Mouse (Mus musculus) midbrain, embryonic 16.5 days (tissue): ENCODE data around the gene Eif2s2. TPM values are rescaled to one million over a fixed set of nuclear protein-coding genes. Genes with fewer than 3 reads are reported as not detected.
"Not testable (repeated sequence)": the region's sequence is repeated elsewhere in the genome, so short reads cannot be mapped to it uniquely, and the experiment has no call there.

Experiments
- ATAC-seq: fragments of 200-750 bp; cut with Nextera tagmentation; 2 replicates; pipeline ENCODE4 v1.8.0; 2017; ENCODE audit warnings: moderate TSS enrichment
- H3K27ac ChIP-seq: fragments of 300-500 bp; sonication (generic); 2 replicates; pipeline ENCODE4 v1.5.1; 2014; ENCODE audit warnings: mild to moderate bottlenecking, low read length, mixed read lengths
- H3K27me3 ChIP-seq: fragments of 300-500 bp; sonication (generic); 2 replicates; pipeline ENCODE4 v1.6.1; 2014; ENCODE audit warnings: low read depth, low read length, mixed read lengths; ENCODE audit not compliant: control insufficient read depth, insufficient read depth
- H3K36me3 ChIP-seq: fragments of 300-500 bp; sonication (generic); 2 replicates; pipeline ENCODE4 v1.6.1; 2014; ENCODE audit warnings: mild to moderate bottlenecking, low read length, moderate library complexity, mixed read lengths; ENCODE audit not compliant: control insufficient read depth, insufficient read depth
- H3K4me1 ChIP-seq: fragments of 300-500 bp; sonication (generic); 2 replicates; pipeline ENCODE4 v1.6.1; 2014; ENCODE audit warnings: mild to moderate bottlenecking, low read length, mixed read lengths; ENCODE audit not compliant: control insufficient read depth, insufficient read depth
- H3K4me2 ChIP-seq: fragments of 300-500 bp; sonication (generic); 2 replicates; pipeline ENCODE4 v1.6.1; 2014; ENCODE audit warnings: mild to moderate bottlenecking, low read length, mixed read lengths
- H3K4me3 ChIP-seq: fragments of 300-500 bp; sonication (generic); 2 replicates; pipeline ENCODE4 v1.5.1; 2014; ENCODE audit warnings: low read depth, mild to moderate bottlenecking, low read length, moderate library complexity, mixed read lengths
- H3K9ac ChIP-seq: fragments of 300-500 bp; sonication (generic); 2 replicates; pipeline ENCODE4 v1.6.1; 2014; ENCODE audit warnings: low read depth, low read length, mixed read lengths
- H3K9me3 ChIP-seq: fragments of 300-500 bp; sonication (generic); replicated peaks from 2 replicates; pipeline ENCODE4 v1.6.1; 2014; ENCODE audit warnings: mild to moderate bottlenecking, low read length, mixed read lengths; ENCODE audit not compliant: control insufficient read depth, poor library complexity, severe bottlenecking
- WGBS: fragments of 180-500 bp; shearing (Covaris S2); extraction: QIAGEN DNeasy Blood & Tissue Kit; methylation state at CpG from one replicate; pipeline ENCODE4 v1.1.7; 2014; 5-methylcytosine and 5-hydroxymethylcytosine counted together
- polyA plus RNA-seq: library from polyadenylated mRNA; unstranded; fragments of >200 nt; fragmentation: Nextera tagmentation; extraction: Ambion mirVana; gene quantifications from 2 replicates; pipeline ENCODE4 v1.2.1, GENCODE M21; 2015

Eif2s2 gene
- polyA plus RNA-seq, 1 experiment from 2014 or later = 72.3 TPM

- Histone ChIP-seq H3K9ac (no peak overlapping the region), H3K27ac (no peak overlapping the region), H3K27me3 (no peaks in the 10 kb centered on the region), H3K9me3 (no peaks in the 10 kb centered on the region), H3K4me3 (no peak overlapping the region), H3K36me3 (no peaks in the 10 kb centered on the region), H3K4me1 (no peaks in the 10 kb centered on the region), H3K4me2 (no peak overlapping the region)
- 93% methylated on average over 3 of the region's 3 CpGs for WGBS
- no peak for ATAC-seq
These were observed 9.4 kb upstream of the Eif2s2 start for GRCm38 (mm10) chr2:154902111-154902510.

- H3K9me3 ChIP-seq, ATAC-seq, H3K4me2 ChIP-seq, H3K27ac ChIP-seq, H3K27me3 ChIP-seq, H3K9ac ChIP-seq, H3K36me3 ChIP-seq, H3K4me3 ChIP-seq, H3K4me1 ChIP-seq: not testable (repeated sequence)
- 87% methylated on average over 4 of the region's 4 CpGs for WGBS
These were observed 6.7 kb upstream of the Eif2s2 start for GRCm38 (mm10) chr2:154899412-154899811.

GRCm38 (mm10) chr2:154899004-154899403, 6.3 kb upstream of the Eif2s2 start:
- H3K9ac ChIP-seq, H3K4me3 ChIP-seq, H3K27ac ChIP-seq, H3K36me3 ChIP-seq, H3K9me3 ChIP-seq, H3K27me3 ChIP-seq, H3K4me2 ChIP-seq, H3K4me1 ChIP-seq, ATAC-seq: not testable (repeated sequence)
- 91% methylated on average over 7 of the region's 8 CpGs for WGBS

GRCm38 (mm10) chr2:154893548-154893947, 813 bp upstream of the Eif2s2 start:
- H3K4me2 ChIP-seq = no peak overlapping the region
- no peak overlapping the region for H3K9ac ChIP-seq
- no peaks in the 10 kb centered on the region for H3K27me3 ChIP-seq
- no peak for ATAC-seq
- peaks cover 18% of the 10 kb centered on the region for H3K4me1 ChIP-seq
- H3K36me3 ChIP-seq = no peaks in the 10 kb centered on the region
- 65% methylated on average over 4 of the region's 4 CpGs for WGBS
- H3K9me3 ChIP-seq = no peaks in the 10 kb centered on the region
- no peak overlapping the region for H3K27ac ChIP-seq
- H3K4me3 ChIP-seq = no peak overlapping the region

GRCm38 (mm10) chr2:154893045-154893385, 280 bp upstream of the Eif2s2 start:
- peak; percentile 44 for ATAC-seq
- 0 out of 2 replicates have a peak overlapping the region, but pooled peaks have one; percentile 1 for H3K9ac ChIP-seq
- no peaks in the 10 kb centered on the region for H3K36me3 ChIP-seq
- peak overlapping the region; percentile 72 for H3K4me3 ChIP-seq
- peaks cover 18% of the 10 kb centered on the region for H3K4me1 ChIP-seq
- H3K9me3 ChIP-seq = no peaks in the 10 kb centered on the region
- peak overlapping the region; percentile 51 for H3K4me2 ChIP-seq
- H3K27ac ChIP-seq = no peak overlapping the region
- H3K27me3 ChIP-seq = no peaks in the 10 kb centered on the region
- WGBS = 11% methylated on average over 12 of the region's 12 CpGs

- Histone ChIP-seq H3K9ac (peak overlapping the region; percentile 84), H3K4me2 (peak overlapping the region; percentile 91), H3K27ac (no peak overlapping the region), H3K36me3 (peaks cover 6% of the 10 kb centered on the region; the same call in 1 of the 2 replicates), H3K9me3 (no peaks in the 10 kb centered on the region), H3K27me3 (no peaks in the 10 kb centered on the region), H3K4me3 (peak overlapping the region; percentile 72), H3K4me1 (peaks cover 18% of the 10 kb centered on the region)
- no peak for ATAC-seq
- 9% methylated on average over 2 of the region's 2 CpGs for WGBS
These were observed 1.1 kb downstream of the Eif2s2 start for GRCm38 (mm10) chr2:154891585-154891984.

- no peak for ATAC-seq
- H3K36me3 ChIP-seq = peaks cover 18% of the 10 kb centered on the region; the same call in 1 of the 2 replicates
- no peak overlapping the region for H3K4me2 ChIP-seq
- H3K4me1 ChIP-seq = no peaks in the 10 kb centered on the region
- no peak overlapping the region for H3K27ac ChIP-seq
- H3K9me3 ChIP-seq = no peaks in the 10 kb centered on the region
- no peak overlapping the region for H3K9ac ChIP-seq
- 85% methylated on average over 2 of the region's 2 CpGs for WGBS
- no peaks in the 10 kb centered on the region for H3K27me3 ChIP-seq
- no peak overlapping the region for H3K4me3 ChIP-seq
These were observed 16.1 kb downstream of the Eif2s2 start for GRCm38 (mm10) chr2:154876621-154877020.

- Histone ChIP-seq H3K4me2 (no peak overlapping the region), H3K36me3 (peaks cover 28% of the 10 kb centered on the region), H3K9me3 (no peaks in the 10 kb centered on the region), H3K27ac (no peak overlapping the region), H3K4me3 (no peak overlapping the region), H3K4me1 (no peaks in the 10 kb centered on the region), H3K27me3 (no peaks in the 10 kb centered on the region), H3K9ac (no peak overlapping the region)
- no peak for ATAC-seq
These were observed 22.6 kb downstream of the Eif2s2 start for GRCm38 (mm10) chr2:154869954-154870641.

- no peak overlapping the region for H3K4me3 ChIP-seq
- no peak overlapping the region for H3K4me2 ChIP-seq
- H3K27me3 ChIP-seq = no peaks in the 10 kb centered on the region
- WGBS = 91% methylated on average over 1 of the region's 1 CpGs
- peaks cover 29% of the 10 kb centered on the region for H3K36me3 ChIP-seq
- ATAC-seq = no peak
- no peak overlapping the region for H3K27ac ChIP-seq
- H3K9me3 ChIP-seq = no peaks in the 10 kb centered on the region
- H3K4me1 ChIP-seq = no peaks in the 10 kb centered on the region
- no peak overlapping the region for H3K9ac ChIP-seq
These were observed 24.6 kb downstream of the Eif2s2 start for GRCm38 (mm10) chr2:154868106-154868505.
